Mouse (Mus musculus): ENCODE data around the gene Hes7. TPM values are rescaled to one million over a fixed set of nuclear protein-coding genes. Genes with fewer than 3 reads are reported as not detected.

The Hes7 gene
- total and polyA plus RNA-seq, 3 experiments, result 0.08 to 1.4 TPM; not detected in 1

- no peak for TF ChIP-seq CTCF (IDR thresholded peaks at IDR 0.05 in 2 of 3, conservative IDR thresholded peaks at IDR 0.05 in 1 of 3; ENCODE audit: control insufficient read depth in 1 of 3, insufficient read depth in 1 of 3, low read depth in 2 of 3, low read length in 3 of 3, poor library complexity in 1 of 3, severe bottlenecking in 1 of 3)
- no peak; the same call in 1 of the 2 replicates for TF ChIP-seq ZMIZ1 (IDR thresholded peaks at IDR 0.05; ENCODE audit: low read depth, low read length)
- TF ChIP-seq ELF1 (IDR thresholded peaks at IDR 0.05; ENCODE audit: low read depth, low read length), result peak; percentile 92
Measured at GRCm38 (mm10) chr11:69094697-69095429, 25.3 kb upstream of the Hes7 start, which contains the start of gene Per1 (continued).

- peak overlapping the region; percentile 88 for H3K27ac ChIP-seq (ENCODE audit: control insufficient read depth, low read depth, low read length)
- H3K4me1 ChIP-seq (ENCODE audit: control insufficient read depth in 1 of 2, insufficient read depth in 2 of 2, low read length in 2 of 2), result peaks cover 17 to 21% of the 10 kb centered on the region in 2 experiments
- peaks cover 17% of the 10 kb centered on the region for H3K79me2 ChIP-seq (ENCODE audit: control insufficient read depth, insufficient read depth, low read length, poor library complexity)
- no peaks in the 10 kb centered on the region for H3K9me3 ChIP-seq (replicated peaks; ENCODE audit: insufficient read depth, low read length)
- peak; percentile 86 for DNase-seq (ENCODE audit: low read depth, low spot score)
- TF ChIP-seq ZMIZ1 (IDR thresholded peaks at IDR 0.05; ENCODE audit: low read depth, low read length) (peak; percentile 44; the same call in 1 of the 2 replicates), NRF1 (IDR thresholded peaks at IDR 0.05; ENCODE audit: insufficient read depth, low read depth, low read length, poor library complexity, severe bottlenecking) (no peak), TCF12 (IDR thresholded peaks at IDR 0.05; ENCODE audit: low read depth, low read length) (no peak), MYC (IDR thresholded peaks at IDR 0.05; ENCODE audit: low read depth, low read length) (peak; percentile 32; the same call in 1 of the 2 replicates), BHLHE40 (IDR thresholded peaks at IDR 0.05; ENCODE audit: borderline replicate concordance, low read depth, low read length) (no peak), RCOR1 (IDR thresholded peaks at IDR 0.05; ENCODE audit: low read depth, low read length) (no peak), MXI1 (IDR thresholded peaks at IDR 0.05; ENCODE audit: low read depth, low read length) (peak; percentile 89), NELFE (IDR thresholded peaks at IDR 0.05; ENCODE audit: low read depth, low read length) (peak; percentile 17; the same call in 1 of the 2 replicates)
- peaks cover 4 to 13% of the 10 kb centered on the region in 2 experiments for H3K36me3 ChIP-seq (ENCODE audit: control insufficient read depth in 1 of 2, insufficient read depth in 2 of 2, low read length in 2 of 2)
- peak overlapping the region; percentile 72 for H3K9ac ChIP-seq (ENCODE audit: control insufficient read depth, low read depth, low read length, poor library complexity, severe bottlenecking)
- no peaks in the 10 kb centered on the region for H3K27me3 ChIP-seq (ENCODE audit: control insufficient read depth in 1 of 2, insufficient read depth in 2 of 2, low read length in 2 of 2)
- peak overlapping the region; percentile 54 to 61 for H3K4me3 ChIP-seq (ENCODE audit: control insufficient read depth in 1 of 2, insufficient read depth in 1 of 2, low read depth in 2 of 2, low read length in 2 of 2)
Measured at GRCm38 (mm10) chr11:69095511-69096231, 24.5 kb upstream of the Hes7 start.

- Histone ChIP-seq H3K36me3 (ENCODE audit: control insufficient read depth in 1 of 2, insufficient read depth in 2 of 2, low read length in 2 of 2) (peaks cover 3 to 13% of the 10 kb centered on the region in 2 experiments), H3K79me2 (ENCODE audit: control insufficient read depth, insufficient read depth, low read length, poor library complexity) (peaks cover 17% of the 10 kb centered on the region), H3K9me3 (replicated peaks; ENCODE audit: insufficient read depth, low read length) (no peaks in the 10 kb centered on the region), H3K27ac (ENCODE audit: control insufficient read depth, low read depth, low read length) (peak overlapping the region; percentile 88), H3K27me3 (ENCODE audit: control insufficient read depth in 1 of 2, insufficient read depth in 2 of 2, low read length in 2 of 2) (no peaks in the 10 kb centered on the region), H3K4me1 (ENCODE audit: control insufficient read depth in 1 of 2, insufficient read depth in 2 of 2, low read length in 2 of 2) (peaks cover 17 to 21% of the 10 kb centered on the region in 2 experiments), H3K9ac (ENCODE audit: control insufficient read depth, low read depth, low read length, poor library complexity, severe bottlenecking) (peak overlapping the region; percentile 72), H3K4me3 (ENCODE audit: control insufficient read depth in 1 of 2, insufficient read depth in 1 of 2, low read depth in 2 of 2, low read length in 2 of 2) (peak overlapping the region; percentile 54 to 61)
- no peak for DNase-seq (ENCODE audit: low read depth, low spot score)
- peak; percentile 78; the same call in 1 of the 2 replicates for TF ChIP-seq MYB (IDR thresholded peaks at IDR 0.05; ENCODE audit: low read depth, low read length)
- peak; percentile 70 for TF ChIP-seq ZNF384 (IDR thresholded peaks at IDR 0.05; ENCODE audit: low read depth, low read length)
- TF ChIP-seq ETS1 (IDR thresholded peaks at IDR 0.05; ENCODE audit: low read depth, low read length), result no peak
Measured at GRCm38 (mm10) chr11:69096360-69096986, 23.7 kb upstream of the Hes7 start.
